Mouse (Mus musculus): ENCODE data around the gene Clcn3. TPM values are rescaled to one million over a fixed set of nuclear protein-coding genes. Genes with fewer than 3 reads are reported as not detected.

The Clcn3 gene
- polyA plus RNA-seq, 1 experiment from 2014 or later, result 39.4 TPM

DNA sequence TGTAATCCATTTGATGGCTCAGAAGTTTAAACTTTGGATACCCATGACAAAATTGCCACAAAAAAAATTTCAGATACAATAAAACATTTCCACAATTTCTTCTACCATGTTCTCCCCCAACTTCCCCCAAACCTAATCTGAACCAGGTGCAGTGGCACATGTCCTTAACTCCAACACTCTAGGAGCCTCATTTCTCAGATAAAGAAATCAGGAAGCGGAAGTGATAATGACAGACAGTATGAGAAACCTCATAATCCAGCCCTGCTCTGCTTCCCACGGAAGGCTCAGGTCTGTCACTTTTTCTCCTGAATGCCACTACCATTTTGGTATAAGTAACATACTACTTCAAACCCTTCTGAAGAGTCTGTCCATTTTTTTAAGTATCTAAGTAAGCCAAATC lies 19.2 kb downstream of the Clcn3 start:
- H3K27ac ChIP-seq (ENCODE audit: low read length), result no peak overlapping the region
- H3K4me3 ChIP-seq (ENCODE audit: low read depth, low read length), result no peak overlapping the region
- H3K9ac ChIP-seq (ENCODE audit: low read depth, low read length), result no peak overlapping the region
- no peaks in the 10 kb centered on the region for H3K36me3 ChIP-seq (ENCODE audit: control insufficient read depth, insufficient read depth)
- peaks cover 32% of the 10 kb centered on the region for H3K4me1 ChIP-seq (ENCODE audit: control insufficient read depth, low read depth, low read length)
- H3K9me3 ChIP-seq (replicated peaks; ENCODE audit: control insufficient read depth, low read length), result no peaks in the 10 kb centered on the region
- no peaks in the 10 kb centered on the region for H3K27me3 ChIP-seq (ENCODE audit: control insufficient read depth, insufficient read depth, low read depth, low read length)
- no peak overlapping the region for H3K4me2 ChIP-seq (ENCODE audit: low read depth, low read length)
- no peak for ATAC-seq (ENCODE audit: low read depth)
- WGBS (ENCODE audit: insufficient replicate concordance), result 23% methylated on average over 2 of the region's 2 CpGs

DNA sequence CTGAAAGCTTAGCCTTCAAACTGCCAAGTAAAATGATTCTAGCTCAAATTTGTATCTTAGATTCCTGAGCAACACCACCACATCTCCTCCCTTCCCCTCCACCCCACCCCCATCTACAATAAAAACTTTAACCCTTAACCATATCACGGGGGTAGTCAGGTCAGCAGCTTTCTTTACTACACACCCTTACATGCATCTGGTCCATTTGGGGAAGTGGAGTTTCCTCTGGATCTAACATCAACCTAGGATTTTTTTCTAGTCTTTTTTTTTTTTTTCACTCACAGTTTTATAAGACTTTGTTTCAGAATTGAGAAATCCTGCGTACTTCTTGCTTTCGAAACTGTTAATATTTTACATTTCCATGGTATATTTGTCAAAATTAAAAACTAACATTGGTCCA lies 20.3 kb downstream of the Clcn3 start:
- ATAC-seq (ENCODE audit: low read depth), result no peak
- Histone ChIP-seq H3K4me3 (ENCODE audit: low read depth, low read length) (no peak overlapping the region), H3K36me3 (ENCODE audit: control insufficient read depth, insufficient read depth) (no peaks in the 10 kb centered on the region), H3K4me2 (ENCODE audit: low read depth, low read length) (no peak overlapping the region), H3K27me3 (ENCODE audit: control insufficient read depth, insufficient read depth, low read depth, low read length) (no peaks in the 10 kb centered on the region), H3K9me3 (replicated peaks; ENCODE audit: control insufficient read depth, low read length) (no peaks in the 10 kb centered on the region), H3K27ac (ENCODE audit: low read length) (no peak overlapping the region), H3K9ac (ENCODE audit: low read depth, low read length) (no peak overlapping the region), H3K4me1 (ENCODE audit: control insufficient read depth, low read depth, low read length) (peaks cover 28% of the 10 kb centered on the region)
- 62% methylated on average over 3 of the region's 3 CpGs for WGBS (ENCODE audit: insufficient replicate concordance)

DNA sequence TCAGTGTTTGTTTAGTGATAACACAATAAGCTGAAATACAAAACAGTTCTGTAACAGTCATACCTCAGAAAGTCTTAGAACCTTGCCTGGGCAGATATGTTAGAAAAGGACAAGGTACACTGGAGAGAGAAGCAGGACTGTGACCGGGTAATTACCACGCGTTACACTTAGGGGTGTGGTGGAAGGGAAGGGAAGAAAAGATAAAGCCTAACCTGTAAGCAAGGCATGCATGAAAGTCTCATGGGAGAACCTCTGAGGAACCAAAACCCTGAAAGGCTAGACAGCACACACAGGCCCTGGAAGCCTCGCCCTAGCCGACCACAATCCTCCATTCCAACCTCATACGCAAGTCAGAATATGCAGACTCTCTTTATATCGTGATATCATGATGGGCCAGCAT lies 26.3 kb downstream of the Clcn3 start:
- no peaks in the 10 kb centered on the region for H3K9me3 ChIP-seq (replicated peaks; ENCODE audit: control insufficient read depth, low read length)
- WGBS (ENCODE audit: insufficient replicate concordance), result 24% methylated on average over 7 of the region's 7 CpGs
- ATAC-seq (ENCODE audit: low read depth), result peak; percentile 73
- peak overlapping the region; percentile 97 for H3K27ac ChIP-seq (ENCODE audit: low read length)
- H3K9ac ChIP-seq (ENCODE audit: low read depth, low read length), result peak overlapping the region; percentile 46
- H3K4me3 ChIP-seq (ENCODE audit: low read depth, low read length), result peak overlapping the region; percentile 32
- H3K27me3 ChIP-seq (ENCODE audit: control insufficient read depth, insufficient read depth, low read depth, low read length), result no peaks in the 10 kb centered on the region
- H3K4me1 ChIP-seq (ENCODE audit: control insufficient read depth, low read depth, low read length), result peaks cover 31% of the 10 kb centered on the region
- no peaks in the 10 kb centered on the region for H3K36me3 ChIP-seq (ENCODE audit: control insufficient read depth, insufficient read depth)
- H3K4me2 ChIP-seq (ENCODE audit: low read depth, low read length), result peak overlapping the region; percentile 66

DNA sequence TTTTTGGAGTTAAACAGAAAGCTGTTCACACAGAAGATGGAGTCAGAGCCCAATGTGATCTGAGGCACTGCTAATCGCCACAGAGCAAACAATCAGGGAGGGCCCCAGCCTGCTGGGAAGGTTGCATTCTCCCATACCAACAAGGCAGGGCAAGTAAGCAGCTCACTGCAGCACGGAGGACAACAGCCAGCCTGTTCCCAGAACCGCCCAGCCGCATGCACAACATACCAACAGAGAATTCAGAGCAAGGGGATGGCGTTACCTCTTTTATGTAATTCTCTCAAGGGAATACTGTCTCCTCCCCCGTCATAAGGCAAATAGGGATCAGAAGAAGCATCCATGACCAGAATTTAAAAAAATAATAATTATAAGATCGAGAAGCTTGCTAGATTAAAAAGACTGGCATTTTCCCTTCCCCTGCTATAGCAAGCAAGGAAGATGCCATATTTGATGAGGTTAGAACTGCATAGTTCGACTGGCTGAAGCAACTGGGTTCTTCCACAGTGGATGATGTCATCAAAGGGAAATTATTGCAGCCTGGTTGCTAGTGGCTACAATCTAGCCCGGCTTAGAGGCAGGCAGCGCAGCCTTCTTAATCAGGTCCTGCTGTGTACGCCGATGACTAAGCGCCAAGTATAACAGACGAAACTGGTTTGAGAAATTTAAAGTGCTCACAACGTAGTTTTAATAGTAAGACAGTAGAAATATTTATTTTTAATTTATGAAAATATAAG lies 28.7 kb downstream of the Clcn3 start:
- no peaks in the 10 kb centered on the region for H3K27me3 ChIP-seq (ENCODE audit: control insufficient read depth, insufficient read depth, low read depth, low read length)
- no peaks in the 10 kb centered on the region for H3K9me3 ChIP-seq (replicated peaks; ENCODE audit: control insufficient read depth, low read length)
- H3K36me3 ChIP-seq (ENCODE audit: control insufficient read depth, insufficient read depth), result no peaks in the 10 kb centered on the region; the same call in 1 of the 2 replicates
- ATAC-seq (ENCODE audit: low read depth), result peak; percentile 89
- peaks cover 46% of the 10 kb centered on the region for H3K4me1 ChIP-seq (ENCODE audit: control insufficient read depth, low read depth, low read length)
- peak overlapping the region; percentile 96 for H3K27ac ChIP-seq (ENCODE audit: low read length)
- peak overlapping the region; percentile 61 for H3K4me3 ChIP-seq (ENCODE audit: low read depth, low read length)
- H3K4me2 ChIP-seq (ENCODE audit: low read depth, low read length), result peak overlapping the region; percentile 69
- peak overlapping the region; percentile 71 for H3K9ac ChIP-seq (ENCODE audit: low read depth, low read length)
- 5% methylated on average over 15 of the region's 15 CpGs for WGBS (ENCODE audit: insufficient replicate concordance)

DNA sequence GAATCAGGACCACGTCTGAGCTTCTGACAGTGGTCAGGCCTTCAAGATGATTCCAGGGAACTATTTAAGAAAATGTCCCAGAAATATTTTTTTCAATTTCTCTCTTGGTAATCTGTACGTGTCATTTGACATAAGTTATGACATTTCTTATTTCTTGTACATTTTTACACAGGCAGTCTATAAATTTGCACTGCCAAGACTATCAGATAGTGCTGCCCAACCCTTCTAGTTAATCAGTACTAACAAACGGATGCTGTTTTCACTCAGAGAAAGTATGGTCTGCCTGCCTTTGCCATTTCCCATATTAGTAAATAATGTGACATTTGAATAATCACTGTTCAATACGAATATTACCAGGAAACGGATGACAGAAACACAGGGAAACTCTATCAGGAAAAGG lies 30.3 kb downstream of the Clcn3 start:
- H3K27me3 ChIP-seq (ENCODE audit: control insufficient read depth, insufficient read depth, low read depth, low read length), result no peaks in the 10 kb centered on the region
- H3K4me1 ChIP-seq (ENCODE audit: control insufficient read depth, low read depth, low read length), result peaks cover 47% of the 10 kb centered on the region
- peak overlapping the region; percentile 49 for H3K4me3 ChIP-seq (ENCODE audit: low read depth, low read length)
- H3K4me2 ChIP-seq (ENCODE audit: low read depth, low read length), result peak overlapping the region; percentile 57
- ATAC-seq (ENCODE audit: low read depth), result no peak
- H3K36me3 ChIP-seq (ENCODE audit: control insufficient read depth, insufficient read depth), result no peaks in the 10 kb centered on the region; the same call in 1 of the 2 replicates
- H3K9me3 ChIP-seq (replicated peaks; ENCODE audit: control insufficient read depth, low read length), result no peaks in the 10 kb centered on the region
- WGBS (ENCODE audit: insufficient replicate concordance), result 21% methylated on average over 5 of the region's 5 CpGs
- peak overlapping the region; percentile 60 for H3K9ac ChIP-seq (ENCODE audit: low read depth, low read length)
- H3K27ac ChIP-seq (ENCODE audit: low read length), result peak overlapping the region; percentile 84

DNA sequence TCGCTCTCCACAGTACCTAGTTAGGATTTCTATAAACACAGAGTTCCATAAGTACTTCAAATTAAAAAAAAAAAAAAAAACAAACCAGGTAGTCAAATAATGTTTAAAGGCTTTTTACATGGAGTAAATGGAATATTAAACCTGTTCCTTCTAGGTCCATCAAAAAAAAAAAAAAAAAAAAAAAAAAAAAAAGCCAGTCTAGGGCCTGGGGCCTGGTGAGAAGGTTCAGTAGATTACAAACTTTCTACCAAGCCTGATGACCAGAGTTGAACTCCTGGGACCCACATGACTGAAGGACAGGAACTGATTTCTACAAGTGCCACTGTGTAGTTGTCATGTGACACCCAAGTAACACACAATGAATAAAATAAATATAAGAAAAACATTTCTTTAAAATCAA lies 31.3 kb downstream of the Clcn3 start:
- Histone ChIP-seq H3K9me3 (replicated peaks; ENCODE audit: control insufficient read depth, low read length) (no peaks in the 10 kb centered on the region), H3K4me3 (ENCODE audit: low read depth, low read length) (no peak overlapping the region), H3K27me3 (ENCODE audit: control insufficient read depth, insufficient read depth, low read depth, low read length) (no peaks in the 10 kb centered on the region), H3K9ac (ENCODE audit: low read depth, low read length) (no peak overlapping the region), H3K4me1 (ENCODE audit: control insufficient read depth, low read depth, low read length) (peaks cover 37% of the 10 kb centered on the region), H3K4me2 (ENCODE audit: low read depth, low read length) (peak overlapping the region; percentile 57), H3K27ac (ENCODE audit: low read length) (no peak overlapping the region), H3K36me3 (ENCODE audit: control insufficient read depth, insufficient read depth) (no peaks in the 10 kb centered on the region; the same call in 1 of the 2 replicates)
- WGBS (ENCODE audit: insufficient replicate concordance), result 94% methylated on average over 1 of the region's 1 CpGs
- no peak for ATAC-seq (ENCODE audit: low read depth)

DNA sequence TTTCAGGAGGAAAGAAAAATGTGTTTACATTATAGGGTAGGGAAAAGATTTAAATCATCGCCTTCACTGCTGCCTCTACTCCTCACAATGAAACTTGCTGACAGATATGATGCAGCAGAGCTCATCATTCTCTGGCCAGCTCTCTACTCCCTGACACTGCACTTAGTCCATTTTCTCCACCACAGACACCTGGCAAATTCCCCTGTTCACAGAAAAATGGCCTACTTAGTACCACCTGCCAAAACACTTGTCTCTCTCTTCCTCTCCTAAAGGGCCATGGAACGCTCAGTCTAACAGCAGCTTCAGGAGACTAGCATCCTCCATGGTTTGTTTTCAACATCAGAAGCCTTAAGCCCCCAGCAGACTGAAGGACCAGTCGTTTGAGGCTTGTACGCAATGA lies 31.8 kb downstream of the Clcn3 start:
- Histone ChIP-seq H3K4me2 (ENCODE audit: low read depth, low read length) (no peak overlapping the region), H3K9me3 (replicated peaks; ENCODE audit: control insufficient read depth, low read length) (no peaks in the 10 kb centered on the region), H3K4me3 (ENCODE audit: low read depth, low read length) (0 out of 2 replicates have a peak overlapping the region, but pooled peaks have one; percentile 11), H3K27ac (ENCODE audit: low read length) (peak overlapping the region; percentile 55), H3K36me3 (ENCODE audit: control insufficient read depth, insufficient read depth) (no peaks in the 10 kb centered on the region; the same call in 1 of the 2 replicates), H3K9ac (ENCODE audit: low read depth, low read length) (peak overlapping the region; percentile 37; the same call in 1 of the 2 replicates), H3K27me3 (ENCODE audit: control insufficient read depth, insufficient read depth, low read depth, low read length) (no peaks in the 10 kb centered on the region), H3K4me1 (ENCODE audit: control insufficient read depth, low read depth, low read length) (peaks cover 32% of the 10 kb centered on the region)
- WGBS (ENCODE audit: insufficient replicate concordance), result 80% methylated on average over 4 of the region's 4 CpGs
- ATAC-seq (ENCODE audit: low read depth), result no peak

DNA sequence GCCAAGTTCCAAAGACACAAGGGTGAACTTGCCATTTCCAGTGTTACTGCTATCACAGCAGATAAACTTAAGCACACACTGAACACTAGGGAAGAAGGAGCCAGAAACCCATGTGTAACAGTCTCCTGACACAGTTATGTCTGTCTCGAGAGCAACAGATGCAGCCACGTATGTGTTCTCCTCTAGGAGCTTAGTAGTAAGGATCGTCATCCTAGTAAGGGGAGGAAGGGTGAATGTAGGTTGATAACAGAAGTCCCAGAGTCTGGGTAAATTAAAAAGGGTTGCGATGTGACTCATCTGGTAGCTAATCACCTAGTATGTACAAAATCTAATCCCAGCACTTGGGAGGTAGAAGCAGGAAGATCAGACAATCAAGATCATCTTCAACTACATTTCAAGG lies 33.2 kb downstream of the Clcn3 start:
- no peak for ATAC-seq (ENCODE audit: low read depth)
- H3K27me3 ChIP-seq (ENCODE audit: control insufficient read depth, insufficient read depth, low read depth, low read length), result no peaks in the 10 kb centered on the region
- H3K4me2 ChIP-seq (ENCODE audit: low read depth, low read length), result peak overlapping the region; percentile 24; the same call in 1 of the 2 replicates
- H3K9ac ChIP-seq (ENCODE audit: low read depth, low read length), result peak overlapping the region; percentile 36
- H3K4me1 ChIP-seq (ENCODE audit: control insufficient read depth, low read depth, low read length), result peaks cover 25% of the 10 kb centered on the region
- no peaks in the 10 kb centered on the region for H3K9me3 ChIP-seq (replicated peaks; ENCODE audit: control insufficient read depth, low read length)
- 23% methylated on average over 4 of the region's 4 CpGs for WGBS (ENCODE audit: insufficient replicate concordance)
- H3K27ac ChIP-seq (ENCODE audit: low read length), result peak overlapping the region; percentile 79
- H3K4me3 ChIP-seq (ENCODE audit: low read depth, low read length), result no peak overlapping the region
- no peaks in the 10 kb centered on the region; the same call in 1 of the 2 replicates for H3K36me3 ChIP-seq (ENCODE audit: control insufficient read depth, insufficient read depth)

DNA sequence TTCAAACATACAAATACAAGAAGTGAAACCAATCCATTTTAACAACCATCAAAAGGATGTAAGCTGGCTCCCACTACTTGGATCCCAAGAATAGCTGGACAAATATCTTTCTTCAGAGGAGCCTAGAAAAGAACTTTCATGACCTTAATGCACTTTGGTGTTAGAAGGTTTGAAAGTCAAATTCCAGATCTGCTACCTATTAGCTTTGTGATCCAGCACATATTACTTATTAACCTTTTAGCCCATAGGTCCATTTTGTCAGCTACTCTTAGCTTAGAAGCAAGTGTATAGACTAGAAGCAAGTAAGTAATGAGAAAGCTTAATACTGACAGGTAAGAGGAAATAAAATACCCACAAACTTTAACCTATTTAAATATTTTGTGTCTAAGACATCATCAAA lies 35.6 kb downstream of the Clcn3 start:
- Histone ChIP-seq H3K4me1 (ENCODE audit: control insufficient read depth, low read depth, low read length) (peaks cover 23% of the 10 kb centered on the region), H3K9ac (ENCODE audit: low read depth, low read length) (no peak overlapping the region), H3K36me3 (ENCODE audit: control insufficient read depth, insufficient read depth) (no peaks in the 10 kb centered on the region; the same call in 1 of the 2 replicates), H3K27me3 (ENCODE audit: control insufficient read depth, insufficient read depth, low read depth, low read length) (no peaks in the 10 kb centered on the region), H3K4me2 (ENCODE audit: low read depth, low read length) (no peak overlapping the region), H3K4me3 (ENCODE audit: low read depth, low read length) (no peak overlapping the region), H3K27ac (ENCODE audit: low read length) (no peak overlapping the region), H3K9me3 (replicated peaks; ENCODE audit: control insufficient read depth, low read length) (no peaks in the 10 kb centered on the region)
- ATAC-seq (ENCODE audit: low read depth), result 0 out of 2 replicates have a peak, but pooled peaks have one; percentile 33

All from liver, embryonic 16.5 days (tissue).